Mouse (Mus musculus): ENCODE measurements around the gene Rora. TPM values are rescaled to one million over a fixed set of nuclear protein-coding genes. Genes with fewer than 3 reads are reported as not detected.

The Rora gene
- total and polyA plus RNA-seq, 2 experiments: 11.3 to 30.8 TPM

DNA sequence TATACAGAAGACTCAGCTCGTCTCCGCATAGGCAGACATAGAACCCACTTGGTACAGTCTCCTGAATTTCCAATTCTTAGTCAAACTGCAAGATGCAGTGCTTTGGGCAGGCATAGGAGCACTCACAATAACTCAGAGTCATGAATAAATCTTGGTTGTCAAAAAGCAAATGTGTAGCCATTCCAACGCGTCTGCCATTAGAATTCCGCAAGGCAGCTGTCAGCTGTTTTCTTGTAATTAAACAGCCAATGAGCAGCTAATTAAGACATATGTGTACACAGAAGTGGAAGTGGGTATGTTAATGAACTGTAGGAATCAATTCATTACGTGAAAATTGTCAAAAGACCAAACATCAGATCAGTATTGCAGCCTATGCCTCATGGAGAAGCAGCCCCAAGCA, 700.6 kb downstream of the Rora start:
- WGBS: 87% methylated on average over 6 of the region's 6 CpGs
- H3K36me3 ChIP-seq (ENCODE audit: control insufficient read depth, insufficient read depth, low read length): peaks cover 3% of the 10 kb centered on the region
- H3K79me2 ChIP-seq (ENCODE audit: control insufficient read depth, insufficient read depth, low read length): peaks cover 39% of the 10 kb centered on the region
- DNase-seq (ENCODE audit: extremely low read depth, low read depth, low spot score): no peak
- H3K9ac ChIP-seq (ENCODE audit: low read depth, low read length): no peak overlapping the region
- H3K4me3 ChIP-seq (ENCODE audit: insufficient read depth, low read depth, low read length): no peak overlapping the region
- TF ChIP-seq CTCF (IDR thresholded peaks at IDR 0.05; ENCODE audit: low read depth, low read length): no peak
- H3K4me1 ChIP-seq (ENCODE audit: control insufficient read depth, insufficient read depth, low read length): no peaks in the 10 kb centered on the region
- no peak overlapping the region for H3K27ac ChIP-seq (replicated peaks; ENCODE audit: insufficient read depth, low read depth, low read length)
- H3K27me3 ChIP-seq (ENCODE audit: control insufficient read depth, insufficient read depth, low read length): no peaks in the 10 kb centered on the region

DNA sequence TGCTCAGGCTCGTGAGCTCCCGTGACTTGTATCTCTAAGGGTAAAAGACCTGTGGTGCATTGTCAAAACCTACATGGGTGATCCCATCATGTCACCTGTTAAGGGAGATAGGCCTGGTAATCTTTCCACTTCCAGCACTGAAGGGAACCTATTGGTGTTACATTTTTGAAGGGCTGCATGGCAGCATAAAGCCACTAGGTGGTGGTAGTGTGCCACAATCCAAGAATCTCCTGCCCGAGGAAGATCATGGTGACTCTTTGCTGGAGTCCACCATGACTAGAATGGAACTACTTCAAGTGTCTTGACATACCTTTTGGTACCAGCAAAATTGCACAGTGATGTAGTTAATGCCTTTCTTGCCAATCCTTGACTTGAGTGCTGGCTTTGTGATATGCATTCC, 704.2 kb downstream of the Rora start:
- H3K4me1 ChIP-seq (ENCODE audit: control insufficient read depth, insufficient read depth, low read length): no peaks in the 10 kb centered on the region
- H3K9ac ChIP-seq (ENCODE audit: low read depth, low read length): no peak overlapping the region
- peaks cover 6% of the 10 kb centered on the region for H3K36me3 ChIP-seq (ENCODE audit: control insufficient read depth, insufficient read depth, low read length)
- H3K27me3 ChIP-seq (ENCODE audit: control insufficient read depth, insufficient read depth, low read length): no peaks in the 10 kb centered on the region
- H3K27ac ChIP-seq (replicated peaks; ENCODE audit: insufficient read depth, low read depth, low read length): no peak overlapping the region
- peaks cover 32% of the 10 kb centered on the region for H3K79me2 ChIP-seq (ENCODE audit: control insufficient read depth, insufficient read depth, low read length)
- 37% methylated on average over 3 of the region's 3 CpGs for WGBS
- peak; percentile 49 for DNase-seq (ENCODE audit: extremely low read depth, low read depth, low spot score)
- TF ChIP-seq CTCF (IDR thresholded peaks at IDR 0.05; ENCODE audit: low read depth, low read length): peak; percentile 63
- TF ChIP-seq POLR2A (IDR thresholded peaks at IDR 0.05; ENCODE audit: extremely low read depth, insufficient read depth, low read length): no peak
- no peak overlapping the region for H3K4me3 ChIP-seq (ENCODE audit: insufficient read depth, low read depth, low read length)

DNA sequence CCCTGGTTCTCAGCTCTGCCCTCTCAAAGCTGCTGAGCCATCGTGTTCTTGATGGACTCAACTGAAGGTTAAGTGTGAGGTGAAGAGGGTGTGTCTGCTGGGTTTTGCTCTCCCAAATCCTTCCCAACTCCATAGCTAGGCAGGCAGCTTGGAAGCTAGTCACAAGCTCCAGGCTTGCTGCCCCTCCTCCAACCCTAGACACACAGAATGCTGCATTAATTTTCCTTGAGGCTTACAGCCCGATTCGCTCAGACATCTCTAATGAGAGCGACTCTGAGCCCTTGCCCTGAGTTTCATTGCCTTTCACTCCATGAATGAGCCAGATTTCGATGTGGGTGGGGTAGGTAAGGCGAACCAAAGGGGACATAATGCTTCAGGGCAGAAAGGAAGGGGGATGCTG, 705.2 kb downstream of the Rora start:
- H3K4me3 ChIP-seq (ENCODE audit: insufficient read depth, low read depth, low read length): no peak overlapping the region
- no peak overlapping the region for H3K9ac ChIP-seq (ENCODE audit: low read depth, low read length)
- WGBS: 89% methylated on average over 6 of the region's 6 CpGs
- H3K4me1 ChIP-seq (ENCODE audit: control insufficient read depth, insufficient read depth, low read length): no peaks in the 10 kb centered on the region
- DNase-seq (ENCODE audit: extremely low read depth, low read depth, low spot score): no peak
- no peaks in the 10 kb centered on the region for H3K27me3 ChIP-seq (ENCODE audit: control insufficient read depth, insufficient read depth, low read length)
- peaks cover 11% of the 10 kb centered on the region for H3K36me3 ChIP-seq (ENCODE audit: control insufficient read depth, insufficient read depth, low read length)
- TF ChIP-seq CTCF (IDR thresholded peaks at IDR 0.05; ENCODE audit: low read depth, low read length) (no peak), POLR2A (IDR thresholded peaks at IDR 0.05; ENCODE audit: extremely low read depth, insufficient read depth, low read length) (no peak)
- no peak overlapping the region for H3K27ac ChIP-seq (replicated peaks; ENCODE audit: insufficient read depth, low read depth, low read length)
- H3K79me2 ChIP-seq (ENCODE audit: control insufficient read depth, insufficient read depth, low read length): peaks cover 28% of the 10 kb centered on the region

DNA sequence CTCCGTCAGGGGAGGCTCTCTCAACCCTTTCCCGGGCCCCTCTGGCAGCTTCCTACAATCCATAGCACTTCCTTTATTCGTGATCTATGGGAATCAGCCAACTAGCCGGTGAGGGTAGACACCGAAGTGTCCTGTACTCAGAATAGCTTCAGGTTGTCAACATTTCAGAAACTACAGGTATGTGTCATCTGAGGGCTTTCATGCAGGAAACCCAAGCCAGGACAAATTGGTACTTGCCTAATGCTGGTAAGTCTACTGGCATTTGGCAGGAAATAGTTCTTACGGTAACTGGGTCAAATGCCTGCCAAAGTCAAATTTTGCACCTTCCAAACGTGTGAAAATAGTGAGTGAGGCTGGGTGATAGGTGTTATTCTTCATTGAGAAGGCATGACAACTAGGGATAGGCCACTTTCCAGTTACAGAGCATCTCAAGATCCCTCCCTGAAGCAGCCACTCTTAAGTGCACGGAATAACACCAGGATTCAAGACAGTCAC, 708.4 kb downstream of the Rora start:
- Histone ChIP-seq H3K79me2 (ENCODE audit: control insufficient read depth, insufficient read depth, low read length) (peaks cover 20% of the 10 kb centered on the region), H3K9ac (ENCODE audit: low read depth, low read length) (no peak overlapping the region), H3K4me3 (ENCODE audit: insufficient read depth, low read depth, low read length) (no peak overlapping the region), H3K36me3 (ENCODE audit: control insufficient read depth, insufficient read depth, low read length) (peaks cover 29% of the 10 kb centered on the region), H3K27ac (replicated peaks; ENCODE audit: insufficient read depth, low read depth, low read length) (no peak overlapping the region), H3K27me3 (ENCODE audit: control insufficient read depth, insufficient read depth, low read length) (no peaks in the 10 kb centered on the region), H3K4me1 (ENCODE audit: control insufficient read depth, insufficient read depth, low read length) (no peaks in the 10 kb centered on the region)
- TF ChIP-seq CTCF (IDR thresholded peaks at IDR 0.05; ENCODE audit: low read depth, low read length) (no peak), POLR2A (IDR thresholded peaks at IDR 0.05; ENCODE audit: extremely low read depth, insufficient read depth, low read length) (no peak)
- WGBS: 71% methylated on average over 8 of the region's 8 CpGs
- DNase-seq (ENCODE audit: extremely low read depth, low read depth, low spot score): no peak

DNA sequence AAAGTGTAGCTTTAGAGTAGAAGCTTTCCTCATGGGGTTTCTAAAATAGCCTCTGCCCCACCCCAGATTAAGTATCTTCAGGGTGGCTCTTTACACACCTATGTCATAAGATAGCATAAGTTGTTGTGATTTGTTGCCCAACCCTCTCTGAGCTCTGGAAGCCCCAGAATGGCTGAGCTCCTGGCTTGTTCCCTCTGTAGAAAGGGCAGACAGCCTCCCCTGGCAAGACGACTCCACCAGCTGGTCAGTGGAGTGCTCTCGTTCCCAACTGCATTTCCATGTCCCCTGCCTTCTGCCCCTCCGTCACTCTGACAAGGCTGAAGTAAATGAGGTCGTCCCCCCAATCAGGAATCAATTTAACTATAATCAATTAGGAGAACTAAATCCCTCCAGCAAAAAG, 709.2 kb downstream of the Rora start:
- H3K4me1 ChIP-seq (ENCODE audit: control insufficient read depth, insufficient read depth, low read length): no peaks in the 10 kb centered on the region
- peaks cover 29% of the 10 kb centered on the region for H3K36me3 ChIP-seq (ENCODE audit: control insufficient read depth, insufficient read depth, low read length)
- TF ChIP-seq CTCF (IDR thresholded peaks at IDR 0.05; ENCODE audit: low read depth, low read length): no peak
- no peak for TF ChIP-seq POLR2A (IDR thresholded peaks at IDR 0.05; ENCODE audit: extremely low read depth, insufficient read depth, low read length)
- H3K27ac ChIP-seq (replicated peaks; ENCODE audit: insufficient read depth, low read depth, low read length): no peak overlapping the region
- H3K9ac ChIP-seq (ENCODE audit: low read depth, low read length): no peak overlapping the region
- peaks cover 16% of the 10 kb centered on the region for H3K79me2 ChIP-seq (ENCODE audit: control insufficient read depth, insufficient read depth, low read length)
- no peaks in the 10 kb centered on the region for H3K27me3 ChIP-seq (ENCODE audit: control insufficient read depth, insufficient read depth, low read length)
- no peak overlapping the region for H3K4me3 ChIP-seq (ENCODE audit: insufficient read depth, low read depth, low read length)
- DNase-seq (ENCODE audit: extremely low read depth, low read depth, low spot score): no peak
- WGBS: 87% methylated on average over 4 of the region's 4 CpGs

DNA sequence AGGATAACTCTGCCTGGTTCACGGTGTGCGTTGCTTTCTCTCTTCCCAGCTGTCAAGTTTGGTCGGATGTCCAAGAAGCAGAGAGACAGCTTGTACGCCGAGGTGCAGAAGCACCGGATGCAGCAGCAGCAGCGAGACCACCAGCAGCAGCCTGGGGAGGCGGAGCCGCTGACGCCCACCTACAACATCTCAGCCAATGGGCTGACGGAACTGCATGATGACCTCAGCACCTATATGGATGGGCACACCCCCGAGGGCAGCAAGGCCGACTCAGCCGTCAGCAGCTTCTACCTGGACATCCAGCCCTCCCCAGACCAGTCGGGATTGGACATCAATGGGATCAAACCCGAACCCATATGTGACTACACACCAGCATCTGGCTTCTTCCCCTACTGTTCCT, 710.5 kb downstream of the Rora start:
- Histone ChIP-seq H3K79me2 (ENCODE audit: control insufficient read depth, insufficient read depth, low read length) (peaks cover 3% of the 10 kb centered on the region; the same call in 1 of the 2 replicates), H3K4me1 (ENCODE audit: control insufficient read depth, insufficient read depth, low read length) (no peaks in the 10 kb centered on the region), H3K27me3 (ENCODE audit: control insufficient read depth, insufficient read depth, low read length) (no peaks in the 10 kb centered on the region), H3K27ac (replicated peaks; ENCODE audit: insufficient read depth, low read depth, low read length) (no peak overlapping the region), H3K36me3 (ENCODE audit: control insufficient read depth, insufficient read depth, low read length) (peaks cover 32% of the 10 kb centered on the region), H3K4me3 (ENCODE audit: insufficient read depth, low read depth, low read length) (no peak overlapping the region), H3K9ac (ENCODE audit: low read depth, low read length) (no peak overlapping the region)
- 83% methylated on average over 16 of the region's 16 CpGs for WGBS
- TF ChIP-seq POLR2A (IDR thresholded peaks at IDR 0.05; ENCODE audit: extremely low read depth, insufficient read depth, low read length) (no peak), CTCF (IDR thresholded peaks at IDR 0.05; ENCODE audit: low read depth, low read length) (no peak)
- no peak for DNase-seq (ENCODE audit: extremely low read depth, low read depth, low spot score)
